In genomic region chr9:104152121-104152520, GRCm38 (mm10) we compare ENCODE assay signal across 23 mouse cellular contexts. TPM values are rescaled to one million over a fixed set of nuclear protein-coding genes. Genes with fewer than 3 reads are reported as not detected.
"Had no signal": no experiment of that assay in that cellular context is flagged by ENCODE, and none has a peak within 500 bp of the region (broad histone marks: within the 10 kb centered on the region; RNA-seq: fewer than 3 reads in every experiment).

No protein-coding gene starts in this region.

- DNase-seq: gastrocnemius, postnatal 14 days; heart, postnatal 10 days; heart, postnatal 4 days; kidney, adult 18-20 months; kidney, adult 9 months; kidney, postnatal 14 days; kidney, postnatal 36 days; layer of hippocampus, adult 9-11 months; layer of hippocampus, postnatal 36 days; left cerebral cortex, postnatal 4 days had no signal

- H3K27ac ChIP-seq: hindbrain, embryonic 10.5 days; hindbrain, embryonic 12.5 days; hindbrain, embryonic 14.5 days; intestine, embryonic 15.5 days; kidney, embryonic 15.5 days; kidney, postnatal 0 days; limb, embryonic 13.5 days; limb, embryonic 15.5 days; liver, embryonic 12.5 days; liver, embryonic 14.5 days had no signal

- H3K4me3 ChIP-seq: heart, embryonic 12.5 days; hindbrain, embryonic 10.5 days; hindbrain, embryonic 12.5 days; intestine, embryonic 15.5 days; kidney, embryonic 15.5 days; limb, embryonic 13.5 days; limb, embryonic 15.5 days; liver, embryonic 12.5 days had no signal

- H3K27me3 ChIP-seq: heart, embryonic 12.5 days; hindbrain, embryonic 12.5 days; intestine, embryonic 15.5 days; kidney, embryonic 15.5 days; limb, embryonic 13.5 days; limb, embryonic 15.5 days; liver, embryonic 12.5 days had no signal

- H3K4me1 ChIP-seq: heart, embryonic 12.5 days; hindbrain, embryonic 10.5 days; hindbrain, embryonic 12.5 days; intestine, embryonic 15.5 days; kidney, embryonic 15.5 days; limb, embryonic 13.5 days; limb, embryonic 15.5 days; liver, embryonic 12.5 days had no signal

RNA-seq across cellular contexts. Expression of gene Ackr4, which starts 25.4 kb away (rescaled TPM):
- total RNA-seq: granulocyte monocyte progenitor cell, adult 5-6 weeks; layer of hippocampus, postnatal 36 days; left cerebral cortex, adult 8-10 months had no signal
